Mouse (Mus musculus) midbrain, embryonic 12.5 days (tissue): ENCODE measurements around the gene Pnrc2. TPM values are rescaled to one million over a fixed set of nuclear protein-coding genes. Genes with fewer than 3 reads are reported as not detected.
A peak's percentile ranks its signal among the peaks of the same experiment; 100 is the strongest.

Experiments
- ATAC-seq: fragments of 200-750 bp; cut with Nextera tagmentation; 2 replicates; pipeline ENCODE4 v1.8.0; 2017; ENCODE audit warnings: low read depth, moderate TSS enrichment, moderate library complexity; ENCODE audit not compliant: low FRiP score
- H3K27ac ChIP-seq: fragments of 300-500 bp; sonication (generic); replicated peaks from 2 replicates; pipeline ENCODE4 v1.5.1; 2016; ENCODE audit warnings: mild to moderate bottlenecking
- H3K27me3 ChIP-seq: fragments of 300-500 bp; sonication (generic); 2 replicates; pipeline ENCODE4 v1.6.1; 2016; ENCODE audit warnings: mild to moderate bottlenecking
- H3K36me3 ChIP-seq: fragments of 300-500 bp; sonication (generic); 2 replicates; pipeline ENCODE4 v1.6.1; 2016
- H3K4me1 ChIP-seq: fragments of 300-500 bp; sonication (generic); 2 replicates; pipeline ENCODE4 v1.6.1; 2016
- H3K4me2 ChIP-seq: fragments of 300-500 bp; sonication (generic); replicated peaks from 2 replicates; pipeline ENCODE4 v1.6.1; 2016; ENCODE audit warnings: mild to moderate bottlenecking, moderate library complexity
- H3K4me3 ChIP-seq: fragments of 300-500 bp; sonication (generic); 2 replicates; pipeline ENCODE4 v1.5.1; 2016; ENCODE audit warnings: mild to moderate bottlenecking
- H3K9ac ChIP-seq: fragments of 300-500 bp; sonication (generic); replicated peaks from 2 replicates; pipeline ENCODE4 v1.6.1; 2016; ENCODE audit warnings: mild to moderate bottlenecking, moderate library complexity
- H3K9me3 ChIP-seq: fragments of 300-500 bp; sonication (generic); 2 replicates; pipeline ENCODE4 v1.6.1; 2016; ENCODE audit warnings: mild to moderate bottlenecking
- WGBS: fragments of 180-500 bp; shearing (Covaris S2); methylation state at CpG from one replicate; pipeline ENCODE4 v1.1.7; 2016; 5-methylcytosine and 5-hydroxymethylcytosine counted together
- polyA plus RNA-seq: library from polyadenylated mRNA; unstranded; fragments of >200 nt; fragmentation: Nextera tagmentation; extraction: Ambion mirVana; gene quantifications from 2 replicates; pipeline ENCODE4 v1.2.1, GENCODE M21; 2016

Pnrc2 gene
- polyA plus RNA-seq, 1 experiment from 2014 or later, result 199 TPM

DNA sequence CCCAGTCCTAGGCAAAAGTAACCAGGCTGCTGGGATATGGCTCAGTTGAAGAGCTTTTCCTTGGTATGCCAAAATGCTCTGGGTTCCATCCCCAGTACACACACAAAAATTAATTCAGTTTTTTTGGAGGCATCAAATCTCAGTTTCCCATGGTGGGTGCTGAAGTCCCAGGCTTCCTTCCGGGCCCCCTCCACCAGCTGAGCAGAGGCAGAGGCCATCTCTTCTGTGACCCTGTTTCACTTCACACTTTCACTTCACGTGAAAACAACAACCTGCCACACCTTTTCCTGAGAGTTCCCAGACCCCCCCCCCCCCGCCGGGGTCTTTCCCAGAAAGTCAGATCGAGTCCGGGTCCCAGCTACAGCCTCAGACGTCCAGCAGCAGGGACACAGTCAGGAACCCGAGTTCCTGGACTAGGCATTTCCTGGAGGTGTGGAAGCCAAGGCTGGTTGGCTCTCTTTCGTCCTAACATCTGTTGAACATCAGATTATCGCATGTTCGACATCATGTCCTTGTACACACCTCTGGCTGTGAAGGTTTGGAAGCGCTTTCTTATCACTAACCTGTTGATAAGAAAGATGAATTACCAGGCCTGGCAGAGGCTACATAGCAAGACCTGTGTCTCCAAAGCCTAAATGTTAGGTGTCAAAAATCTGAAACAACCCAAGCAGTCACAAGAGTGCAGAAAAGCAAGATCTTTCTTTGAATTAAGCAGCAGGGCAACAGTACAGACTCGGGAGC lies 35.8 kb upstream of the Pnrc2 start:
- Histone ChIP-seq H3K9ac (no peak overlapping the region), H3K9me3 (no peaks in the 10 kb centered on the region), H3K36me3 (no peaks in the 10 kb centered on the region), H3K27ac (no peak overlapping the region), H3K4me3 (no peak overlapping the region), H3K4me2 (no peak overlapping the region), H3K27me3 (no peaks in the 10 kb centered on the region), H3K4me1 (peaks cover 10% of the 10 kb centered on the region; the same call in 1 of the 2 replicates)
- no peak for ATAC-seq
- WGBS, result 83% methylated on average over 13 of the region's 13 CpGs

GRCm38 (mm10) chr4:135906633-135907032 lies 33.0 kb upstream of the Pnrc2 start:
- no peak overlapping the region for H3K4me2 ChIP-seq
- ATAC-seq, result no peak
- no peaks in the 10 kb centered on the region for H3K36me3 ChIP-seq
- no peak overlapping the region for H3K27ac ChIP-seq
- H3K4me3 ChIP-seq, result no peak overlapping the region
- no peaks in the 10 kb centered on the region for H3K9me3 ChIP-seq
- H3K9ac ChIP-seq, result no peak overlapping the region
- 0 out of 2 replicates have a peak, but pooled peaks cover 3% of the 10 kb centered on the region for H3K4me1 ChIP-seq
- WGBS, result 86% methylated on average over 3 of the region's 3 CpGs
- no peaks in the 10 kb centered on the region for H3K27me3 ChIP-seq

DNA sequence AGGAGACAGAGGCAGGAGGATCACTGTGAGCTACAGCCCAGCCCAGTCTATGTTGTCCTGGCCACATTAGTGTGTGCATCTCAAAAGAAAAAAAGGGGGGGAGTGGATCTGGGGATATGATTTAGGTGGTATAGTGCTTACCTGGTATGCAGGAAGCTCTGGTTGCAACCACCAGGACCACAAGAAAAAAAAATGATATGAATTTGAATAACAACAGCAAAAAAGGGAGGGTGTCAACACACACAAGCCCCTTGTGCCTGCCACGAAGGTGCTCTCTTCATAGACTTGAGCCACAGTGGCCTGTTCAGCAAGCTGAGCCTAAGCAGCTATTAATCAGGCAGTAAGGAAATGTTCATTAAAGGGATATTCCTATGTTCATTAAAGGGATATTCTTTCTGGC lies 31.2 kb upstream of the Pnrc2 start:
- Histone ChIP-seq H3K9me3 (no peaks in the 10 kb centered on the region), H3K9ac (no peak overlapping the region), H3K4me3 (no peak overlapping the region), H3K27ac (no peak overlapping the region), H3K4me1 (no peaks in the 10 kb centered on the region), H3K4me2 (no peak overlapping the region), H3K36me3 (no peaks in the 10 kb centered on the region), H3K27me3 (no peaks in the 10 kb centered on the region)
- WGBS, result 57% methylated on average over 1 of the region's 1 CpGs
- no peak for ATAC-seq

GRCm38 (mm10) chr4:135902606-135903242 lies 29.1 kb upstream of the Pnrc2 start:
- Histone ChIP-seq H3K36me3 (no peaks in the 10 kb centered on the region), H3K27ac (no peak overlapping the region), H3K4me1 (no peaks in the 10 kb centered on the region), H3K9me3 (no peaks in the 10 kb centered on the region), H3K9ac (no peak overlapping the region), H3K4me3 (no peak overlapping the region), H3K27me3 (no peaks in the 10 kb centered on the region), H3K4me2 (no peak overlapping the region)
- ATAC-seq, result no peak
- 91% methylated on average over 4 of the region's 4 CpGs for WGBS

GRCm38 (mm10) chr4:135900008-135900407 lies 26.4 kb upstream of the Pnrc2 start:
- Histone ChIP-seq H3K9ac (no peak overlapping the region), H3K4me1 (no peaks in the 10 kb centered on the region), H3K36me3 (no peaks in the 10 kb centered on the region), H3K4me2 (no peak overlapping the region), H3K4me3 (no peak overlapping the region), H3K9me3 (no peaks in the 10 kb centered on the region), H3K27me3 (no peaks in the 10 kb centered on the region), H3K27ac (no peak overlapping the region)
- 84% methylated on average over 5 of the region's 5 CpGs for WGBS
- ATAC-seq, result no peak

- Histone ChIP-seq H3K4me3 (no peak overlapping the region), H3K36me3 (no peaks in the 10 kb centered on the region), H3K9ac (no peak overlapping the region), H3K9me3 (no peaks in the 10 kb centered on the region), H3K27ac (no peak overlapping the region), H3K4me2 (no peak overlapping the region), H3K27me3 (no peaks in the 10 kb centered on the region), H3K4me1 (no peaks in the 10 kb centered on the region)
- ATAC-seq, result no peak
- 82% methylated on average over 7 of the region's 7 CpGs for WGBS
Observed at GRCm38 (mm10) chr4:135899050-135899448, 25.4 kb upstream of the Pnrc2 start.

DNA sequence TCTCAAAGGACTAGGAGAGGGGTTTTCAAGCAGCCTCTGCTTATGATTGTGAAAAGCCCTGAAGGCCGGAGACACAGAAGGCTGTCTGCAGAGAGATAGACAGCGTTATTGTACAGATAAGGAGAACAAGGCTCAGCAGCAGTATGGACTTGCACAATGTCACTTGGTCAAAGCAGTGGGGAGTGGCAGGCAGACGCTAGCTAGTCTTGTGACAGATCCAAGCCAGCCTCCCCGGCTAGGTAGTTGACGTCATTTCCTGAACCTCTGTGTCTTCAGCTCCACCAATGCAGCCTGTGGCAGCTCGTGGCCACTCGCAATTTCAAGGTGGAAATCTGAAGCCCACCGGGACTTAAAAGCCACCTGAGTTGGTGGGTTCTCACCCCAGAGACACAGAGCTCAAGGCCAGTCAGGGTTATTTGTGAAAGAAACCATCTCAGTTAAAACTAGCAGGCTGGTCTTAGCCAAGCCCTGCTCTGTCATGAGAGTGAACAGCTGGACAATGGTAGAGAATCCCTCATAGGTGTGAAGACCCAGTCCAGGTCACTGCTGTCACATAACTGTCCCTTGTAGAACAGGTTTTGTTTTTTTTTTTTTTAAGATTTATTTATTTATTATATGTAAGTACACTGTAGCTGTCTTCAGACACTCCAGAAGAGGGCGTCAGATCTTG lies 24.9 kb upstream of the Pnrc2 start:
- Histone ChIP-seq H3K4me3 (no peak overlapping the region), H3K27me3 (no peaks in the 10 kb centered on the region), H3K27ac (no peak overlapping the region), H3K9me3 (no peaks in the 10 kb centered on the region), H3K4me1 (no peaks in the 10 kb centered on the region), H3K4me2 (no peak overlapping the region), H3K9ac (no peak overlapping the region), H3K36me3 (no peaks in the 10 kb centered on the region)
- ATAC-seq, result no peak
- WGBS, result 76% methylated on average over 9 of the region's 9 CpGs

DNA sequence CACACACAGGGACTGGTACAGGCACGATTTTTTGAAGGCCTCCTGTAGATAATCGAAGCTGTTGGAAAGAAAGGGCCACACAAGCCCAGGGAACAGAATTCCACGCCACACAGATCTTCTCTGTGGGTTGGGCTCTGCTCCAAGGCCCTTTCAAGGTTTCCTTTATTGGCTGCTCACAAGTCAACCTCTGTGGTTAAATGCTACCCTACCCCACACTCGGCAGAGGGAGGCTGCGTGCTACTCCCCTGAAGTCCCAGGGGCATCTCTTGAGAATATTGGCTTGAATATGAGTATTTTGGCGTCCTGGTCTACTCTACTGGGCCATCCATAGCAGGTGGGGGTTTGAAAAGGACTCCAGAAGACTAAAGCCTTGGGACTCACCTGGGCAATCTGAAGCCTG lies 22.5 kb upstream of the Pnrc2 start:
- 87% methylated on average over 6 of the region's 6 CpGs for WGBS
- Histone ChIP-seq H3K4me3 (no peak overlapping the region), H3K27ac (no peak overlapping the region), H3K4me2 (no peak overlapping the region), H3K4me1 (no peaks in the 10 kb centered on the region), H3K9me3 (no peaks in the 10 kb centered on the region), H3K36me3 (no peaks in the 10 kb centered on the region), H3K27me3 (no peaks in the 10 kb centered on the region), H3K9ac (no peak overlapping the region)
- ATAC-seq, result no peak

DNA sequence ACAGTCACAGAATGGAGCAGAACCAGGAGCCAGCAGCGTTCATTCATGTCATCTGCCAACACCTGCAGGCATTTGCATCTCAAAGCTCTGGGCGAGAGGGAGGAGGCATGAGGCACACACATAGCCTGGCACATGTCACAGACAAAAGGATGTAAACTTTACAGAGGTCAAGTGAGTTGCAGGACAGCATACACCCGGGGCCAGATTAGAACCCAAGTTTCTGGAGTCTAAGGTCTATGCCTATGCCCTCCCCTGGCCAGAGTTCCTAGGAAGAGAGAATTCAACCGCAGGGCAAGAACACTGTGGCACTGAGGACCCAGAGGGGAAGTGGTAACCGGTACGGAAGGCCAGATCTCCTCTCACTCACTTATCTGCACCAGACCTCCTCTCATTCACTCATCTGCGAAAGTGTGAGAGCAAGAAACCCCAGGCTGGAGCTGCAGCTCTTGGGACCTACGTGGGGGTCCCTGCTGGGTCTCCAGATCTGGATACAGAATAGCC lies 21.5 kb upstream of the Pnrc2 start, which contains the start of gene Cnr2:
Cnr2 (plus strand) TSS at position 324 of the 501 bp plus-strand sequence.
- H3K9ac ChIP-seq, result no peak within 1 kb of the TSS
- no peaks in the 10 kb centered on the region for H3K27me3 ChIP-seq
- 64% methylated on average over 8 of the region's 8 CpGs for WGBS
- ATAC-seq, result no peak
- no peaks in the 10 kb centered on the region for H3K4me1 ChIP-seq
- no peaks in the 10 kb centered on the region for H3K36me3 ChIP-seq
- H3K27ac ChIP-seq, result no peak within 1 kb of the TSS
- H3K9me3 ChIP-seq, result no peaks in the 10 kb centered on the region
- no peak within 1 kb of the TSS for H3K4me2 ChIP-seq
- no peak within 1 kb of the TSS for H3K4me3 ChIP-seq

- no peaks in the 10 kb centered on the region for H3K4me1 ChIP-seq
- no peaks in the 10 kb centered on the region for H3K36me3 ChIP-seq
- ATAC-seq, result no peak
- whole genome bisulfite sequencing, result 74% methylated on average over 4 of the region's 4 CpGs
- H3K9me3 ChIP-seq, result no peaks in the 10 kb centered on the region
- no peak overlapping the region for H3K4me3 ChIP-seq
- H3K27ac ChIP-seq, result no peak overlapping the region
- H3K27me3 ChIP-seq, result no peaks in the 10 kb centered on the region
- no peak overlapping the region for H3K4me2 ChIP-seq
- H3K9ac ChIP-seq, result no peak overlapping the region
Observed at GRCm38 (mm10) chr4:135892884-135893283, 19.2 kb upstream of the Pnrc2 start.

DNA sequence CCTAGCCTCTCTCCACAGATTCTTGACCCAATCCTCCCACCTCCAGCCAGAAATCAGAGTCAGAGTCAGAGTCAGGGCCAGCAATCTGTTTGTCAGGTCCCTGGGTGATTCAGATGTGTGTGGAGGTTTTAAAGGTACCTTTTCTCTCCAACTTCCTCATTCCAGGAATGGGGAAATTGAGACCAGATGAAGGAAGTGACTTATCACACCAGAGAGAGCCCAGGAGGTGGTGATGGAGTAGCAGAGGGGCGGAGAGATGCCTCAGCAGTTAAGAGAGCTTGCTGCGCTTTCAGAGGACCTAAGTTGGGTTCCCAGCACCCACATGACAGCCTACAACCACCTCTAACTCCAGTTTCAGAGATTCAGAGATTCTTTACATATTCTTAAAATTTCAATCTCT lies 17.9 kb upstream of the Pnrc2 start:
- Histone ChIP-seq H3K9ac (no peak overlapping the region), H3K27ac (no peak overlapping the region), H3K4me2 (no peak overlapping the region), H3K4me3 (no peak overlapping the region), H3K9me3 (no peaks in the 10 kb centered on the region), H3K36me3 (no peaks in the 10 kb centered on the region), H3K4me1 (no peaks in the 10 kb centered on the region), H3K27me3 (no peaks in the 10 kb centered on the region)
- ATAC-seq, result no peak
- WGBS, result 80% methylated on average over 2 of the region's 2 CpGs

- Histone ChIP-seq H3K4me3 (no peak overlapping the region), H3K36me3 (no peaks in the 10 kb centered on the region), H3K27me3 (no peaks in the 10 kb centered on the region), H3K4me1 (no peaks in the 10 kb centered on the region), H3K9me3 (no peaks in the 10 kb centered on the region), H3K27ac (no peak overlapping the region), H3K4me2 (no peak overlapping the region), H3K9ac (no peak overlapping the region)
- 0 out of 2 replicates have a peak, but pooled peaks have one; percentile 41 for ATAC-seq
- WGBS, result 8% methylated on average over 4 of the region's 4 CpGs
Observed at GRCm38 (mm10) chr4:135889884-135890283, 16.2 kb upstream of the Pnrc2 start.
